Mouse (Mus musculus): ENCODE results near the gene Stambpl1.

GRCm38 (mm10) chr19:34273073-34273472 is 81.0 kb downstream of the Stambpl1 start:
- TF ChIP-seq POLR2A (IDR thresholded peaks at IDR 0.05; ENCODE audit: insufficient read depth, low read depth, low read length) (no peak), CTCF (IDR thresholded peaks at IDR 0.05; ENCODE audit: insufficient read depth, low read depth, low read length) (no peak)
